Comparison of ENCODE assay signal across 18 mouse cellular contexts in genomic region chr6:122883603-122884002, GRCm38 (mm10). TPM values are rescaled to one million over a fixed set of nuclear protein-coding genes. Genes with fewer than 3 reads are reported as not detected.
"Had no signal": no experiment of that assay in that cellular context is flagged by ENCODE, and none has a peak within 500 bp of the region (broad histone marks: within the 10 kb centered on the region; RNA-seq: fewer than 3 reads in every experiment).

No protein-coding gene starts in this region.

- H3K9ac ChIP-seq: lung, embryonic 14.5 days; midbrain, embryonic 12.5 days; neural tube, embryonic 13.5 days; neural tube, embryonic 15.5 days had no signal

- H3K4me1 ChIP-seq: midbrain, embryonic 10.5 days; midbrain, embryonic 12.5 days had no signal

- H3K4me3 ChIP-seq: midbrain, embryonic 10.5 days; midbrain, embryonic 12.5 days; myocyte; neural tube, embryonic 13.5 days; neural tube, embryonic 15.5 days had no signal

- H3K9me3 ChIP-seq: midbrain, embryonic 10.5 days; midbrain, embryonic 12.5 days; neural tube, embryonic 13.5 days; neural tube, embryonic 15.5 days had no signal

- DNase-seq: lung, embryonic 14.5 days; lung, postnatal 10 days; lung, postnatal 4 days; midbrain, embryonic 14.5 days; retina, postnatal 1 day; right cerebral cortex, adult 18-20 months; right cerebral cortex, postnatal 25 days; right cerebral cortex, postnatal 4 days; spleen, adult 18-20 months; thymus, adult 18-20 months; thymus, postnatal 14 days; thymus, postnatal 36 days had no signal

- H3K27ac ChIP-seq: midbrain, embryonic 10.5 days; midbrain, embryonic 12.5 days; neural tube, embryonic 13.5 days; neural tube, embryonic 15.5 days had no signal

- ATAC-seq: midbrain, embryonic 16.5 days had no signal

- H3K27me3 ChIP-seq: midbrain, embryonic 12.5 days; neural tube, embryonic 13.5 days; neural tube, embryonic 15.5 days had no signal

- H3K4me2 ChIP-seq: lung, embryonic 14.5 days; midbrain, embryonic 12.5 days; neural tube, embryonic 13.5 days; neural tube, embryonic 15.5 days had no signal

RNA-seq across cellular contexts. Expression of gene Clec4a1, which starts 38.0 kb away (rescaled TPM):
- polyA plus RNA-seq: myocyte had no signal
